Mouse (Mus musculus) heart, adult 9 months (tissue): ENCODE data around the gene Txk.

ENCODE experiments used
- DNase-seq, 2 experiments: peaks; one replicate each; pipeline ENCODE4 v3.0.0; 2022; ENCODE audit warnings: low spot score in 2 of 2

Gene Txk

DNA sequence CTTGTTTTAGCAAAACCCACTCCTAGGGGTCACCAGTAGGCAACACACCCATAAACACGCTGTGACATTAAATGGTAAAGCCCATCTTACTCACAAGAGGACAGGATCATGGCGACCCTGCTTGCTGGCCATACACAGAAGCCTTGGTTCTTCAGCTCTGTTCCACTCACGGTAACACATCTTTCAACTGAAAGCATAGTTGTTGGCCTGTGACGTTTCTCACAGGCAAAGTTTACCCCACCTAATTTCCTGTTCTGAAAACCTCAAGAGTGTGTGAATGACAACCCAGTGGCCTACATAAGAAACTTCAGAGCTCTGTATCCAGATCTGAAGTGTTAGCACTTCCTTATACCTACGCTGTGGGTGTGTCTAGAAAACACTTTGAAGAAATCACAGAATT, at the start of gene Txk:
Gene Txk, minus strand, starts transcription at position 193 of the 400 bp plus-strand sequence.
- DNase-seq: no peak

DNA sequence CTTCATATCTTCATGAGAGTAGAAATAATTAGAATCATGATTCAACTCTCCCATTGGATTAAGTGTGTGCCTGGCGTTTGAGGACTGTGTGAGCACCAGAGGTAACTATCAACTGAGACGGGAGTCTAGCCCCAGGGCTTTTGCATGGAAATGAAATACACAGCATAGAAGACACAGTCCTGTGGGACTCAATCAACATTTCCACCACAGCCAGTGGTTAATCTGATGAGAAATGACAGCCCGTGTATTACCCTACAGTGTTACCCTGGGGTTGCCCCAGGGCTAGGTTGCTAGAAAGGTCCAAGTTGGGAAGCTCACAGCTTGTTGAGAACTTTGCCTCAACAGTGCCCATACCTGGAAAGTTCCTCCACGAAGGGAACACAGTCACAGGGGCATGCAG, 46.0 kb upstream of the Txk start:
- DNase-seq: no peak

DNA sequence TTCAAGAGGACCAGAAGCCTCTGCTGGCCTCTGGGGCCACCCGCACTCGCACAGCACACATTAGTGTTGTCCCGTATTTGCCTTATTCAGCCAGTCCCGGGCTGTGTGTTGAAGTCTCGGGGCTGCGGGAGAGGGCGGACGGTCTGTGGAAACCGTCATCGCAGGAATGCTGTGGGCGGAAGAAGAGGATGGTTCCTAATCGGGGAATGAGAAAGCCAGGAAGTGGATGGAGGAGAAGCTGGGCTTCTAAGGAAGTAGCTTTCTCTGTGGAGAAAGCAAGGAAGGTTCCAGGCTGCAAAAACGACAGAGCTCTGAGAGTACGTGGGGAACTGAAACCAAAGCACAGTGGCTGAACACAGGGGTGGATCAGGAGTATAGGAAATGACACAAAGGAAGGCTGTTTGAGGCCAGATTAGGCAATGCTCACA, 43.6 kb upstream of the Txk start:
- DNase-seq: peak; percentile 48 to 70

DNA sequence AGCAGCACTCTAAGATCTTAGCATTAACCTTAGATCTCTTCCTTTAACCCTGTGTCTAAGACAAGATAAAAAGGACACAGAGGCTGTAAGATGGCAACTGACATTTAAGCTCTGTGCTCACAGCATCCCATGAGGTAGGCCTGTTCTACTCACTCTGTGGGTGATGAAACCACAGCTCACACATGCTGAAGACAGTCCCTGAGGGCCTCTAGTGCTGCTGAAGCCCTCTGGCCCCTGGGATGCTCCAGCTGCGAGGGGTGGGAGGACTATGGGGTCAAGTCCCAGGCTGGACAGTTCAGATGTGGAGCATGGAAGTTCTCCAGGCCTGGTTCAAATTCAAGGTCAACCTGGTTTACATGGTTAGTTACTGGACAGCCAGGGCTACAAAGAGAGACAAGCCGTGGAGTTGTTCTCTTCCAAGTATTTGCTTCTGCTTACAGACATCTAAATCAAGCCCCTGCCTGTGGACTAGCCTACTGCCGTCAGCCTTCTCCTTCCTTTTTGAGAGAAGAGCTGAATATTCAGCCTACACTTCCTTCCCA, 40.8 kb upstream of the Txk start:
- no peak for DNase-seq

DNA sequence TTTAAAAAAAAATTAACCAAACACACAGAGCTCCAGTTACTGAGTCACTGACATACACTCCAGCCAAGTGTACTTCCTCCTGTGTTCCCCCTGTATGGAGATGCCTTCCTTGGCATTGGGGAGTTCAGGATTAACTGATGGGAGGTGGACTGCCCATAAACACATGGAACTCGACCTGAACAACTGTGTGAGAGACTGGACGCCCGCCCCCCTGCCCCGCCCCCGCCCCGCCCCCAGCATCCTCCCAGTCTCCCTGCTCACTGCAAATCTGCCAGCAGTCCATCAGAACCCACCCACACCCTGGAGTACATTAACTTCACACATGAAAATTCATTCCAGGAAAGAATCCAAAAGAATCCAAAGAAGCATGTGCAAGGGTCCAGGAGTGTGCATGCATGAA, 39.2 kb upstream of the Txk start:
- DNase-seq: no peak

DNA sequence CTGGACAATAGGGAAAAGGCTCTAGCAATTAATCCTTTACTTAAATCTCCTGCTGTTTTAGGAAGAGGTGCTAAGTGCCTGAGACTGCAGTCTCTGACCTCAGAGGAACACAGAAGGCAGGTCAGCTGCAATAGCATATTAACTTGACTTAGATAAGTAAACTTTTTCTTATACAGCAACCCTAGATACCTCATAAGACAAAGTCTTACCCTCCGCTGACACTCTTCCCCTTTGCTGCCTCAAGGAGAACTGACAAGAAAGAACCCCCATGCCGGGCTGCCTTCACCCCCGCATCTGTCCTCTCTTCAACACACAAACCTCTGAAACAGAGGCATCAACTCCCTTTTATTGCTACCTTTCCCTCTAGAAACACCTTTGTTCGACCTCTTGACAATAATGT, 38.8 kb upstream of the Txk start:
- DNase-seq: no peak

DNA sequence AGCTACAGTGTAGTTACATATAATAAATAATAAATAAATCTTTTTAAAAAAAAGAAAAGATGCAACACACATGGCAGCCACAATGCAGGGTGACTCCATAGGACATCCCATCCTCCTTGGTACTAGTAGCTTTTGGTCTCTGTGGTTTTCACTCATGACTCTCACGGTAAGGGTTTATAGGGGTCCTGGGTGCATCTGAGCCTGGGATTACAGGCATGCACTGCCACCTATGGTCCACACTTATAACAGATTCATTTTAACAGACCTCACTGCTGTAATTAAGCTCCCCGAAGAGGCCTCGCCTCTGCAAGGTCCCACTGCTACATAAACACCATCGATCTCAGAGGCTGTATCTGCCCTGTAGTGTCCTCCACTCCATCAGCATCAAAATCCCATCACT, 32.9 kb upstream of the Txk start:
- DNase-seq: no peak

DNA sequence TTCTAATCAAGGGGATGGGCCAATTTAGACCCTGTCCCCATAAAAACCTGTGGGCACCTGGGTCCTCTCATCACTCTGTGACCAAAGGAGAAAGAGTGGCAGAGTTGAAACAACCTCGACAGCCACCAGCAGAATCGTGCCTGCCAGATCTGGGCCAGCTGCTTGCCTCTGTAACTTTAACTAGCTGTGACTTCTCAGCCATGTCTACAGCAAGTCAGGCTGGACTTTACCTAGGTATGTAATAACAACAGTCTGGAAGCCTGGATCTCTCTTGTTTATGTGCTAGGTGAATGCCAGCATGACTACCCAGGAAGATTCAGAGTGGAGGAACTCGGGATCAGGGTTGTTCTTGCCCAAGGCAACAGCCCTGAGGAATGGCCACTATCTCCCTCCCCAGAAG, 32.1 kb upstream of the Txk start:
- DNase-seq: no peak

DNA sequence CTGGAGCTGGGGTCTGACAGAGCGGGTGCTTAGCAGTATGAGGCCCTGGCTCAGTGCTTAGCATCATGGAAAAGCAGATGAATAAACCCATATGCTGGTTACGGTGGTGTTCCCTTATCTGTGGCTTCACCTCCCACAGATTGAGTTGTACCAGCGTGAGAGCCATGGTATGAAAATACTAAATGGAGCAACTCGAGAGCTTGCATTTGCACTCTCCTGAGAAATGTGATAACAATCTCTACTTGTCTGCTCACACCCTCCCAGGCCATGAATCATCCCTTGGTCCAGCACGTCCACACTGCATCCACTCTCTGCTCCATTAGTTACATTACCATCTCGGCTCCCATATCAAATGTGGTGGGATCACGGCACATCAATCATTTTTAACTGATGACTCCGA, 31.4 kb upstream of the Txk start:
- no peak for DNase-seq

DNA sequence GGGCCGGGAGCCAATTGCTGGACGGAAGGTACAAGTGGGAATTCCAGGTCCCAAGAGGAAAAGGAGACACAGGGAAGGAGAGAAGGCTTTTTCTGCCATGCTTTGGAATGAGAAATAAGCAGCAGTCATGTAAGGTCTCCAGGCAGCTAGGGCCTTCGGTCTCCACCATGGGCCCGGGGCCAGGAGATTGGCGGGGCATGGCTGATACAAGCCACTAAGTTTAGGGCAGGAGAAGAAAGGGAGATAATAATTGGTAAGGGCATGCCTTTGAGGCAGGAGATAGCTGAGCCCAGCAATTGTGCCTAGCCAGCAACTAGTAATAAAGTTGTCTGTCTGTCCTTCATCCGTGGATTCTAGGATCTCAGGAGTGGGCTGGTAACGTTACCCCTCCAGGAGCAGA, 30.5 kb upstream of the Txk start:
- DNase-seq: no peak

DNA sequence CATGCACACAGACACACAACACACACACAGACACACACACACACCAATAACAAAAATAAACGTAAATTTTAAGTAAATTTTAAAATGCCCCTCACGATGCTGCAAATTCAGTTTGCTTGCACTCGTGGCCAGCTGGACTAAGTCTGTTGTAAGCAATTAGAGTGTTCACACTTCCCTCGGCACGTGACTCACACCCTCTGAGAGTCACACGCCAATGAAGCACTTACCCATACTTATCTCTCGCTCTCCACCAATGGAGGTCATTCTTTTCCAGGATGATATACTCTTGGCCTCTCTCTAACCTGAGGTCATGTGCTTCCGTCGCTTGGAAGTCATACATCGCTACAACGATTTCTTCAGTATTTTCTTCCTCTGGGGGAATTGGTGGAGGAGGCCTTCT, 29.2 kb upstream of the Txk start:
- DNase-seq: no peak

DNA sequence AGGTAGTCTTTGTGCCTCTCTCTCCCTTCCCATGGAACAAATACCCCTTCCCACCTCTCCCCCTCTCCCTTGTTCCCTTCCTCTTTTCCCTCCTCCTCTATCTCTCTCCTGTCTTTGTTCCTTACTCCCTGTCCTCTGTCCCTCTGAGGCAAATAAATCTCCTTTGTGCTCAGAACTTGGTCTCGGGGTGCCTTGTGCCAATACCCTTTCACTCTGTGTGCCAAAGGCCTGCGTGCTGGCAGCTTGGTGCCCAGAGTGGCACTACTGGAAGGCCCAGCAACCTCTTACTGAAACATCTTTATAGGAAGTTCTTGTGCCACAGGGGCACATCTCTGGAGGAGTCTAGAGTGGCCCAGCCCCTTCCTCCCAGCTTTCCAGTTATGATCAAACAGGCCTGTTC, 24.0 kb upstream of the Txk start:
- no peak for DNase-seq

DNA sequence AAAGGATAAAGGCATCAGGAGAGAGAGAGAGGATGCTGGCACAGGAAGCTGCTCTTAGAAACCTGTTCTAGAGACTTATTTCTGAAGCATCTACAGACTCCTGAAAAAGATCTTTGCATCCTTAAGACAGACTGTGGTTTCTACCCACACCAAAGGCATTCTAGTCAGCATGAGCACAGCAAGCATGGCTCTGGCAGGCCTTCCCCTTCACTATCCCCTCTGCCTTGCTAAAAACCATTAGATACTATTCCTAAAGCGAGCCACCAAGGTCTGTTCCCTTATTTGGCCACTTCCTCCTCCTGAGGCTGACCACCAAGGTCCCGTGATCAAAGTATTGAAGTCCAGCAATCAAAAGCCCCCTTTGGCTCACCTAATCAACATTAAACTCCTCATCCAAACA, 23.6 kb upstream of the Txk start:
- no peak for DNase-seq

DNA sequence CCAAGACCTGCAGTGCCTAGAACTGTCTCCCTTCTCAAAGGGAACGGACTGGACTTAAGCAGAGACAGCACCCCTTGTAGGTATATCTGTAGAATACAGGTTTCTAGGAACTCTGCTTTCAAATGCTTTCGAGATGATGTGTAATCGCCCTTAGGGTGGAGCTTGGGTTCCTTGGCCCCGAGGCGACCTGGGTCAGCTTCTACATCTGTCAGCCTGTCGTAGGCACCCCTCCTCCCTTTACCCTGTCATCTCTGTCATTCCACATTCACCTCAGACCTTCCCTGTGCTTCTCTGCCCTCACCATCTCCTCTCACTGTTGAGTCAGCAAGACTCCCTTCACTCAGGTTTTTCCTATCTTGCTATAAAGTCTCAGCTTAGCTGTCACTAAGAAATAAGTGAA, 17.3 kb upstream of the Txk start:
- no peak for DNase-seq

DNA sequence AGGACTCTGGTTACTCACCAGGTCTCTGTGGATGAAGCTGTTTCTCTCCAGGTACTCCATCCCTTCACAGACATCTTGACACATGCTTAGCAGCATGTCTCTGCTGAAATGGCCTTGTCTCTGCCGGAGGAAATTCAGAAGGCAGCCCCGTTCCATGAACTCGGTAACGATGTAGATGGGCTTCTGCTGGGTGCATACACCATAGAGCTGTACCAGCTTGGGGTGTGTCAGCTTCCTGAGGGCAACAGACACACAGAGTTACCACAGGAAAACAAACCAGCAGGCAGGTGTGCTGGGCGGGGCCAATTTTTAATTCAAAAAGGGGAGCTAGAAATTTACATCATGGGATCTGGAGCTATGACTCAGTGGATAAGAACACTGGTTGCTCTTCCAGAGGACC, 11.0 kb upstream of the Txk start:
- no peak for DNase-seq

DNA sequence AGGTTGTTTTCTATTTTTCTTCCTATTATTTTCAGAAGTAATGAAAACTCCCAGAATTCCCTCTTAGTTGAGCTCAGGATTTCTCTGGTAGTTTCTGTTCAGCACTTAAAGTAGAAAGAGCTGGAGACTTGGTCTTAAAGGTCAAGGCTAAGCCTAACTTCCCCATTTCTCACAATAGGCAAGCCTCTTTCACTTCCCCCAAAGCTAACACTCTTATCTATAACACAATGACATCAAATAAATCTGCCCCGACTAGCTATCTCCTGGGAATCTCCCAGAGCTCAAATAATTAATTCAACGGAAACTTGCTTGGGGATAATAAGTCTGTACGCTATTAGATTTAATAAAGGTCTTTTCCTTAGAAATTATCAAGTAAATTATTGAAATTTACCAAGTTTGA, 10.4 kb upstream of the Txk start:
- DNase-seq: no peak

DNA sequence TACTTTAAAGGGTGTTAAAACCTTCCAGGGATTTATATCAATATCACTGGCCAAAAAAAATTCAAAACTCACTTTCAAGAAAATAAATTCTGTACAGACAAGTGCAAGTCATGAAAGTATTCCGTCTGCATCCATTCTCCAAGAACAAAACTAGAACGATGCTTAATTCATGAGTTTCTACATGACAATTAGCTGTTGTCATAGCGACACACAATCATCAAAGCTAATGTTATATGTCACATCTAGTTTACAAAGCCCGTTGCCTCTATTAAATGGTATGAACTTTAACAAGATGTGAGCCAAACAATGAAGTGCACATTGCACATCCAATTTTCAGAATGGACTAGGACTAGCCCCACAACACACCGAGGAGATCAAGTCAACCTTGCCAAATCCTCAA, 9.2 kb upstream of the Txk start:
- no peak for DNase-seq

DNA sequence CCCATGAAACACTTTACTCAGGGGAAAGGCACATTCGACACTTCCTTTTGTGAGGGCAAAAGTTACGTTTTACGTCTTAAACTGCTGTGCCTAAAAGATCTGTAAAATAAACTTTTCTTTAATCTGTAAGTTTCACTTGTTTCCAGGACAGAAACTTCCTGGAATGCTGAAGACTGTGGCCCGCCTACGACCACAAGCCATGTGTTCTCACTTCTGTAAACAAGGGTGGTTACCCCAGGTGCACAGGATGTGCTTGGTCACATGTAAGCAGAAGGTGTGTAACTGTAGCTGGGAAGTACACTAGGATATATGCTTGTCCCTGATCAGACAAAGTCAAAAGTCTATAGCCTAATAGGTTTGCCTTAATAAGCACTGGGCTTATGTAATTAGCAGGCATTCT, 8.7 kb upstream of the Txk start:
- no peak for DNase-seq

DNA sequence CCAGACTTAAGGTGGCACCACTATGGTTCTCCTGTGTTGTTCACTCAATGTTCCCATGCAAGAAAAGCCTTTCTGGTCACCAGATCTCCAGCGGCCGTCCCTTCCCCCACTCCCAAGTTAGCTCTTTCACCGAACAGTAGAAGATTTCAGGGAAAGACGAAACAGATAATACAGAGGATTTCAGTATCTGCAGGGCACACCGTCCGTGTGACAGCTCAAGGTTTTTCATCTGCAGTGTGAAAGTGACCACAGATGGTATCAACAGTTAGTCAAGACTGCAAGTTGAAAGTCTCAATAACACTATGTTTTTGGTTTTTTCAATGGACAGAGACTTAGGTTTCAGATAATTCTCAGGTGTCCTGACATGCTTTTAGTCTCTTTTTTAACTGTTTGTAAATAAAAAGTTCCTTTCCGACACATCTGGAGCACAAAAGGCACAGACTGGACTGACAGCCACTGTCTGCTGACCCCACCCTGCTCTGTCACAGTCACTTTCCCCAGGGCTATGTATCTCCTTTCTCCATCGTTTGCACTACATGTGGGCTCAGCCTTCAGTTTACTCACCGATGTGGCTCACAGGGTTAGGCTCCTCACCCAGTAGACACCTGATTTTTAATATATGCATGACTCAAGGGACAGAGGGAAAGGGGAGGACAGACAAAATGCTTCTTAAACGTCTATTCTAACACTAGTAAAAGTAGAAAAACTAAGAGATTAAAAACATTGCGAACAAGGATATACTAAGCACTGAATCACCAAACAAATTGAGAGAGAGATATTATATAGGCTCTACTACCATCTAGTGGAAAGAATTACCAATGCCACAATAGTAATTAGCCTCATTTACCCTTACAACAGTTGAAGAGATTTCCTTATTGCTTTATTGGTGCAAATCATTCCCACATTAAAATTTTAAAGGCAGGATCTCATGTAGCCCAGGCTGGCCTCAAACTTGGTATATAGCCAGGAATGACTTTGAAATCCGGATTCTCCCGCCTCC, 6.6 kb upstream of the Txk start:
- no peak for DNase-seq

DNA sequence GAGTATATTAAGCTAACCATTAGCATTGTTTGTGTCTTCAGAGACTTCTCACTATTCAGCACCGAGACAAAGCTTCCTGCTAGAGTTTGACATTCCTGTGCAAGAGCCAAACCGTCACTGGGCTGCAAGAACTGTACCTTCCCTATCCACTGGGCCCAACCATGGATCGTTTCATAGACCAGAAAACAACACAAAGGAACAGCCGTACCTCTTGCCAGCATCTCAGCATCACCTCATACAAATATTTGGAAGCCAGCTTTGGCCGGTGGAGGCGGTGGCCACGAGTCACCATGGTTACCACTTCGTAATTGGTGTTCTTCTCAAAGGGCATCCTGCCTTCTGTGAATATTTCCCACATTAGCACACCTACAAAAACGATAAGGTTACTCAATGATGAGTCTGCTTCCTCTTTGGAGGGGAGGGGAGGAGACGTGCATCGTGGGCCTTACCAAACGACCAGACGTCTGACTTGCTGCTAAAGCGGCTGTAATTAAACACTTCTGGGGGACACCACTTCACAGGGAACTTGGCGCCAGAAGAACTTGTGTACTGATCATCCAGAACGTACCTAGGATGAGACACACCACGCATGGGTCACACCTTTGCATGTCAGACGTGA, 4.7 kb upstream of the Txk start:
- DNase-seq: no peak

DNA sequence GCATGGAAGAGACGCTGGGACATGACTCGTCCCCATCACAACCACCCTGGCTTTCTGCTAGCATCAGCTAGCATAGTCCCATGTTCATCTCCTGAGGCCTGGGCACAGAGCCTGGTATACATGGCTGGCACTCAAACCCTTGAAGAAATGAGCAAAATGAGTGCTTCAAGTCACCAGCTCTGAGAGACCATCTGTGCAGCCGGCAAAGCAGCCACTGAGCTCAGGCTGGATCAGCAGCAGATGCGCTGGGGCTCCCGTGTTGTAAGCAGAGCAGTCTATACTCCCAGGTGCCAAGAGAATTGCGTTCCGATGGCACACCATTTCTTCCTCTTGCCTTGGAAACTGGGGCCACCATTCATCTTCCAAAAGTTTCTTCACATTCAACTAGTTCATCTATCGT, 3.4 kb upstream of the Txk start:
- DNase-seq: no peak

DNA sequence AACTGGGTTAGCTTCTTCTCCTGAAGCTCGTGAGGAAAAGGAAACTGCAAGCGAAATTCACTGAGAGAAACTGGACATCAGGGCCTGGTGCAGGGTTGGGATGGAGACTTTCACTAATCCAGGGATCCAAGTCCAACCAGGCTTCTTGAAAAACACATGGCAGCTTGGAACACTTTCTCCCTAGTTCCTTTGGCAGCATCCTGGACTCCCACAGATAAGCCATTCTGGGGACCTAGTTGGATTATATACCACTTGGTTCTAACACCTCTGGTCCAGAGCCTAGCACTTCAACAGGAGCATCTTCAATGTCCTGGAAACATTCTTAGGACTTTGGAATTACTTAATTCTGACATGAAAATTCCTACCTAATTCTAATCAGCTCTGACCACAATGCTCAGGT, 2.5 kb upstream of the Txk start:
- no peak for DNase-seq
